Mouse (Mus musculus) adrenal gland (tissue): ENCODE results near the gene Cfap99.

Experiments
- intact Hi-C: fragments of 180-260 bp; cut with DNase I; formaldehyde crosslinking; loops from one replicate; pipeline ENCODE4 v1.15.1; 2025
- long read RNA-seq, 2 experiments: library from polyadenylated mRNA; unstranded; transcript quantifications; one replicate each; pipeline ENCODE4 v2.0.0; 2020; ENCODE audit warnings: borderline replicate concordance in 1 of 2; ENCODE audit not compliant: insufficient replicate concordance in 1 of 2

The Cfap99 gene
- long read RNA-seq, experiment 1, result 0 reads
- long read RNA-seq, experiment 2, result 0 reads

DNA sequence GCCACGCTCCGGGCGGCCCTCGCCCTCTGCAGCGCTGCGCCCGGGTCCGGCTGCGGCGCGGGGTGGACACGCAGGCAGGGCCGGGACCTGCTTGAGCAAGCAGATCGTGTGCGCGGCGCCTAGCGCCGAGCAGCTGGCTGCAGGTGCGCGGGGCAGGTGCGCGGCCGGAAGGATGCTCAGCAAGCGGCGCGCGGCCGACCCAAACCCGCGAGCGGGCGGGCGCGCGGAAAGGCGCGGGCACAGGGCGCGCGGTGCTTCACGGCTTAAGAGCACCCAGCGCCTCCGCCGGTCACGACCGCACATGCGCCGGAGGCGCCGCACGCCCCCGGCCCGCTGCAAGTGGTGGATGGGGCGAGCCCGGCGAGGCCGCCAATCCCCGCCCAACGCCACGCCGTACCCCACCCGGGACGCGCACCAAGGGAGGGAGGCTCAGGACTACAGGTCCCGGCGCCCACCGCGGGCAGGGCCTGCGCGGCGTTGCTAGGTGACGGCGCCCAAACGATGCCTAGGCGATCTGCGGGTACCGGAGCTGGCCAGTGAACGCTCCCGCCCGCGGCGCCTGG lies at the start of gene Cfap99, which contains the start of gene Zfyve28:
Gene Cfap99, plus strand, starts transcription at position 447 of the 563 bp plus-strand sequence.
Gene Zfyve28, minus strand, starts transcription at position 296 of the 563 bp plus-strand sequence.
- intact Hi-C loops, result no loop called here

DNA sequence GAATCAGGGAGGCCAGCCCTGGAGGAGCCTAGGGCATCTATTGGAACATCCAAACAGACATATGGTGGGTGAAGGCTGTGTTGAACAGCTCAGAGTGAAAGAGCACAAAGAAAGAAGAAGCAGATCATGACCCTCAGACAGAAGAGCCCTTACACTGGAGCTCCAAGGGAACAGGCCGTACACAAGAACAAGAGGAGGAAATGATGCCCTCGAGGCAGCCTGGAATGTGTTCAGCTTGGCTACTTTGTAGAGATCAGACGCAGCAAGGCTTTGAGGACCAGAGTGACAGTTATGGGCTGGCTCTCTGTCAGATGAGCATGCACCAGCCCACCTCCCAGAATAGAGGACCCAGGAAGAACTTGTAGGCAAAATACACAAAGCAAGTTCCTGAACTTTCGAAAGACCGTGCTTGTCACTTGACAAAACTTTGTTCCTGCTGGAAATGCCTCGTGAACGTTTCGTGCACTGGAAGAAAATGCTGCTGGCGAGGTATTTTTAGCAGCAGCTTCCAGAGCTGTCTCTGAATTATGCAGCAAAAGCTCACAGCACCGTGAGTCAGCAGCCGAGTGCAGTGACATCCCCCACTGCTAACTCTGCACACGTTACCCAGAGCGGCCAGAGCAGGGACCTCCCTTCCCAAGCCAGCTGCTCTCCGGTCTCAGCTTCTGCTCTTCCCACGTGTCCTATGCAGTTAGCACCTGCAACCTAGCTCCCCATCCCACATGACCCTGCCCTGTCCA lies 46.0 kb upstream of the Cfap99 start:
- intact Hi-C loops, result no loop called here

DNA sequence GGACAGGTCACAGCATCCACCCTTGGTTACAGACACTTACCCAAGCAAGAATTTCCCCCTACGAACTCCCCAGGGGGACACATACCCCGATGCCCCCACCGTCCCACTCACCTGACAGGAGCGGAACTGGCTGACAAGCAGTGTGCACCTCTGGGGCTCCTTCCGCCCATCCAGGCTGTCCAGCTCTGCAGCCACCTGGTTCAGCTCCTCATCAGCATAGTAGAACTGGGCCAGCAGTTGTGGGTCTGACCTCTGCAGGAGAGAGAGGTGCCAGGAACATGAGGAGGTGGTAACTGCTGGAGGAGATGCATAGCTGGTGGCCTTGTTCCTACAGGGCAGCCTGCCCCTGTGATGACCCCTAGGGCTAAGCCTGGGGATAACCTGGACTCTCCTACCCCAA lies 45.3 kb upstream of the Cfap99 start:
- intact Hi-C loops, result no loop called here

DNA sequence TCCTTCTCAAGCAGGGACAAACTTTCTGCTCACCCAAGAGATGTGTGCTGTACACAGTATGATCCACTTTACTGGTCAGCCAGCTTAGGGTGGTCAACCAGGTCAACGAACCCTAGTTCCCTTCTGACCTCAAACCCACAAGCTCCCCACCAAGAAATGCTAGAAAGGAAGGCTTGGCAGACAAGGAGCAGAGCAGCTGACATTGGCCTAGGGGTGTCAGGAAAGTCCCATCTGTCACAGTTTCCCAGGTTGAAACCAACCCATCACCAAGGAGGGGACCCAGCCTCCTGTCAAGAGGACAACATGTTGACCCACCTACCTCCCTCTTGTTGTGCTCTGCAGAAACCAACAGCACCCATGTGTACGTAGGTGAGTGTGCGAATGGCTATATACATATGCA lies 42.0 kb upstream of the Cfap99 start:
- intact Hi-C loops, result no loop called here

DNA sequence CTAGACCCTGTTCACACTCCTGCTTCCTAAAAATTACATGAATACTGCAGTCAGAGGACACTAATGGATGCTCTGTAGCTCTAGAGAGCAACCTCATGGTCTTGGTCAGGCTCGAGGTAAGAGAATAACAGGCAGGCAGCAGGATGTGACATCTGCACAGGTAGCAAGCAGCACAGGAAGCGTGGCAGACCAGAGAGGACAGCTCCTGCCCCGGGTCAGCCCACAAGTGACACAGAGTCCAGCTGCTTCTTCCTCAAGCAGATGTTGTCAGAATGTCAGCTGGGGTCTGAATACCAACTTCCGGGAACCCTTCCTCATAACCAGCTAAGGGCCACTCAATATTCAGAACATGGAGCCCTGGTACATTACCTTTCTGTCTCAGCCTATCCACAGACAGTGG lies 39.3 kb upstream of the Cfap99 start:
- intact Hi-C loops, result no loop called here

DNA sequence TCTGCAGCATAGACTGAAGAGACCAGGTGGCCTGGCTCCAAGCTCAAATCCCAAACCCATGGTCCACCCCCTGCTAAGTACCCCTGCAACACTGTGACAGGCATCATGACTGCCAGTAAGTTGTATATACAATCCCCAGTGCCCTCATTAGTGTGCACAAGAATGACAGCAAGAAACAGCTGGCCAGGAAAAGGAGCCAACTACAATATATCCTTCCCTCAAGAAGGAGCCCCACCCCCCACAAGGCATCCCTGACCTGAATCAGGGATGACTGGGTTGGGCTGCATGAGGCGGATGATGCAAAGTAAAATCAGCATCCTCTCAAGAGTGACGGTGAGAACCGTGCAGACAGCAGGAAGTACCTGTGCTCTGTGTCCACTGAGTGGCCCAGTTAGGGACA lies 38.3 kb upstream of the Cfap99 start:
- intact Hi-C loops, result loop anchor here (10.0 kb wide), 1 partner anchor 155 kb away; no protein-coding TSS in a partner anchor

DNA sequence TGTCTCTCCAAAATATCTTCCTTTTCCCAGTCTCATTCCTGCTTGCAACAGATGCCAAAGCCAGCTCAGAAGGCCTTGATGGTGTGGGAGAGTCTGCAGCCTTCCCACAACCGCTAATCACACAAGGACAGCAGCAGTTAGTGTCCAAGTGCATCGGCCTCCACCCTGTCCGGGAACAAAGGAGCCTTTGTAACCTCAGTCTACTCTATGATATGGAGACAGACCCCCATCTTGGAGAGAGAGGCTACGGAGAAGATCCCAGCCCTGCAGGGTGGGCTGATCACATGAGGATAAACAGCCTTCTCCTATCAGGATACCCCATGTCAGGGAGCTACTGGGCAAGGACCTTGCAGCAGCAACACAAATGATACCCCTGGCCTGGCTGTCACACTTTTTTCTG lies 36.6 kb upstream of the Cfap99 start:
- intact Hi-C loops, result loop anchor here (10.0 kb wide), 1 partner anchor 157 kb away; no protein-coding TSS in a partner anchor

DNA sequence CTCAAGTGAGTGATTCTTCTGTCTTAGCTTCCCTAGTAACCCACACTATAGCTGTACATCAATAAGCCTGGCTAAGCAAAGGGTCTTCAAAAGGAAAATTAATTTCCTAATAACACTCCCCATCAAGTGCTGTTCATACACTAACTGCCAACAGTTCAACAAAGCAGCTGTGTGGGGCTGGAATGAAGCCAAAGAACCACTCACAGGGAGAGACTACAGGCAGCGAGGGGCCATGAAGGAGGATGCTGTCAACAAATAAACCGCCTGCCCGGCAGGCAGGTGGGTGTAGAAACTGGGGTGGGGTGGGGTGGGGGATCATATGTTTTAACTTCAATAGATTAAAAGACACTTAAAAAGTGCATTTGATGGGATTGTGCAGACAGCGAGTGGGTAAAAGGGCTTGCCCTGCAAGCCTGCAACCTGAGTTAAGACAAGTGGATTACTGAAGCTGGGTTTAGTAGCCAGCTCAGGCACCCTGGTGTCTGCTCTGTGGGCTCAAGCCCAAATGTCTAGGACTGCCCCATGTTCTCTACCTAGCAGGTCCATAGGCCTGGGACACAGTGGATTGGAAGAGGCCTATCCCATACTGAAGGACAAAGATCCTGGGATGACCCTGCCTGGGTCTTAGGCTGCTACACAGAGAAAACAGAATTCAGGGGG lies 36.0 kb upstream of the Cfap99 start:
- intact Hi-C loops, result loop anchor here (10.0 kb wide), 1 partner anchor 158 kb away; no protein-coding TSS in a partner anchor

DNA sequence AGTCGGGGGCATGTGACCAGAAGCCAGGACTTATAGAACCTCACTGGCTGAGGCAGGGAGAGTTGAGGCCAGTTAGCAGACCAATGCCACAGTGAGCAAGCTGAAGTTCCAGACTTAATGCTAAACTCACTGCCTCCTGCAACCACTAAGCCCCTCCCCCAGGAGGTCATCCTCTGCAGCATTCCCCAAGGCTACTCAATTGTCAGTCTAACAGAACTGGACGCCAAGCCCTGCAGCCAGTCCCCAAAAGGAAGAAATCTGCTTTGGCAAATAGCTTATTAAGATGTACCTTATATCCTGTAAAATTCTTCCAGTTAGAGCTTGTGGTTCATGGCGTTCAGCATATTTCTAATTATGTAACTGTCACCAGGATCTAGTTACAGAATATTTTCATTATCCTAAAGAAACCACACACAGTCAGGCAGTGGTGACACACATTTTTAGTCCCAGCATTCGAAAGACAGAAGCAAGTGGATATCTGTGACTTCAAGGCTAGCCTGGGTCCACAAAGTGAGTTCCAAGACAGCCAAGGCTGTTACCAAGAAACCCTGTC lies 35.4 kb upstream of the Cfap99 start:
- intact Hi-C loops, result loop anchor here (10.0 kb wide), 1 partner anchor 158 kb away; no protein-coding TSS in a partner anchor

DNA sequence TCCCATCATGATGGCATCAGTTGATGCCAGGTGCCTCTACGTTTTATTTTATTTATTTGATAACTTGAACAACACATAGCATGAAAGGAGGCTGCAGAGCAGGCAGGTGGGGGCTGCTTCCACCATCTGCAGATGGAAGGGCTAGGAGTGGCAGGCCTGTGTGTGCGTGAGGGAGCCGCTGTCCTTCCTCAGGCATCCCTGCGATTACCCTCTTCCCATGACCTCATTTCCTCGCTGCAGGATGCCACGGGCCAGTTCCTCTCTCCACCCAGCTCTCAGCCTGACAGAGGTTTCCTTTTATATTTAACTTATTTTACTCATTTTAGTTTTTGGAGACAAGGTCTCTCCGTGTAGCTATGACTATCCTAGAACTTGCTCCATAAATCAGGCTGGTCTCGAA lies 34.1 kb upstream of the Cfap99 start:
- intact Hi-C loops, result loop anchor here (10.0 kb wide), 1 partner anchor 160 kb away; no protein-coding TSS in a partner anchor

DNA sequence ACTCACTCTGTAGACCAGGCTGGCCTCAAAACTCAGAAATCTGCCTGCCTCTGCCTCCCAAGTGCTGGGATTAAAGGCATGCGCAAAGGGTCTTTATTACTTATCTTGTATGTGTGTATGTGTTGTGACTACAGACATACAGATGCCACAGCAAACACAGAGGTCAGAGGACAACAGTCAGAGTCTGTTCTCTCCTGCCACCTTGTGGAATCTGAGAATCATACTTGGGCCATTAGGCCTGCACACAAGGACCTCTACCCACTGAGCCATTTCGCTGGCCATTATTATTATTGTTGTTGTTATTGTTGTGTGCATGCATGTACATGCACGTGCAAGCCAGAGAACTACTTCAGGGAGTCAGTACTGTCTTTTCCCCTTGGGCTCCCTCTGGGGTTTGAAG lies 33.2 kb upstream of the Cfap99 start:
- intact Hi-C loops, result loop anchor here (1.0 to 10.0 kb wide), 2 partner anchors 45 to 160 kb away; no protein-coding TSS in a partner anchor

DNA sequence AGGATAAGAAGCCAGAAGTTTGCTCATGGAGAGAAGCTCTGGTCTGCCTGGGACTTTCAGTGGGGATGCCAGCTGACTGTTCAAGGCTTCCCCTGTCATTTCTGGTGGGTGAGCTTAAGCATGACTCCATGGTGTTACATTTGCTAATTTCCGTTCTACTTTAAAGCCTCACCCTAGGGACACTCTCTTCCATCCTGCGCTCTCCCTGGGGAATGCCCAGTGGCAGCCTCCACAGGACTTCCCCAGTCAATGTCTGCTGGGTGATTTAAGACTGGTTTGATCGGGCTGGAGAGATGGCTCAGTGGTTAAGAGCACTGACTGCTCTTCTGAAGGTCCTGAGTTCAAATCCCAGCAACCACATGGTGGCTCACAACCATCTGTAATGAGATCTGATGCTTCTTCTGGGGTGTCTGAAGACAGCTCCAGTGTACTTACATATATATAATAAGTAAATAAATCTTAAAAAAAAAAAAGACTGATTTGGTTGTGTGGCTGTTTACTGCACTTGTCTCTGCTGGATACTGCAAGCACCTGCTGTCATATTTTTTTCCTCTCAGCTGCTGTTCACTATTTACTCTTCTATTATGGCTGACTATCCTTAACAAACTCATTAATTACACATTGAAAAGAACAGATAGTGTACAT lies 29.1 kb upstream of the Cfap99 start:
- intact Hi-C loops, result loop anchor here (10.0 kb wide), 1 partner anchor 164 kb away; no protein-coding TSS in a partner anchor

DNA sequence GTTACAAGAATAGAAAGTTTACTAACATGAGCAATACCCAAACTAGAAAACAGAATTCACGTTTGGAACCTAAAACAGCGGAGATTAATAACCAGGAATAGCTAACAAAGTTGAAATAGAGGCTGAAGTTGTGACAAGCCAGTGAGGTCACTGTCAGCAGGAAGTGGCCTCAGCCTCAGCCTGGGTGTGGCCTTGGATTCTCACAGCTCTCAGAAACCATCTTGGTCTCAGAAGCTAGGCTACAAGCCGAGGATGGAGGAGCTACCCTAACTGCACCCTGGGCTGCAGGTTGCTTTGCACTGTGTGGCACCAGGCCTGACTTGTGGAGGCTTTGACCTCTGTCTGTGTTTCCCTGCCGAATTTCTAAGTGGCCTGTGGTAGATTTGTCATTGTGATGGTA lies 22.3 kb upstream of the Cfap99 start:
- intact Hi-C loops, result no loop called here

DNA sequence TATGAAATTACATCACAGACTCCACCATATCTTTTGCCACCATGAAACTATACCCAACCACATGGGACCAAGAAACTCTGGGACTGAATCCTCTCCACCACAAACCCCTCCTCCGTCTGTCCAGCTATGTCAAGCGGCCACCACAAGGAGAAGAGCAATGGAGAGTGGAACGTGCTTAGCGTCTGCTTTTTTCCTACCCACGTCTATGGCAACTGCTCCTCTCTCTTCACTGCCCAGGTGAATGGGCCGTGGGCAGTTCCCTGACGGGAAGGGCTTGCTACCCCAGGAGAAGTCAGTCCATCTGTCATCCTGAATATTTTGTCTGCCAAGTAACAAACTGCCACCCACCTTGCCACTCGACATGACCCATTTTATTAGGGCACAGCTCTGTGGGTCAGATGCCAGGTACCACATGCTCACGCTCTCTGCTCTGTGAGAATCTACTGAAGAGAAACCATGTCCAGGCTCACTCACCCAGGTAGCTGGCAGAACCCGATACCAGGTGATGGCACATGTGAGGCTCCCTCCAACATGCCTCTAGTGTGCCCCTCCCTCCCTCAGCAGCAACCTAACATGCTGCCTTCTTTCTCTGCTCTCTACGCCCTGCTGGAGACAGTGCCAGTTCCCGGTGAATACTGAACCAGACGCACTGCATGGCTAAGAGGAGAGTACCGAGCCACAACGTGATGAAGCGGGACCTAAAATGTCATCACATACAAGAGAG lies 19.0 kb upstream of the Cfap99 start:
- intact Hi-C loops, result no loop called here

DNA sequence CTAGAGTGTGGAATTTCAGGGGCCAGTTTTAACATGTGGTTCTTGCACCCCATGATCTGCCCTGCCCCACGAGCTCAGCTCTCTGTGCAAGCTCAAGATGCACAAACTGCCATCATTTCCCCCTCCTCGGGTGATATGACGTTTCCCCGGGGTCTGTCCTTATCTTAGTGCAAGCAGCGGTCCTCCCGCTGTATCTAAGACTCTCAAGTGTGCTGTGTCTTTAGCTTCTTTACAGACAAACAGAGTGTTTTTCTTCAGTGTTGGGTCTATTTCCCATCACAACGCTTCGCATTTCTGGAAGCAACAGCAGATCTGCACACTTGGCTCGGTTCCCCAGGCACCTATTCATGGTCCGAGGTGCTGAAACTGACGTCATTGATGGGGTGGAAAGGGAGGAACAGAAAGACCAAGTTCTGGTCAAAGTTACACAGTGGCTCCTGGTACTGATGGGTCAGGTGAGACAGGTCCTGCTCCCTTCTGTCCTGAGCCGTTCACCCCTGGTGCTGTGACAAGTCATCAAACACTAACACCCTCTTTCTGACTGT lies 18.4 kb upstream of the Cfap99 start:
- intact Hi-C loops, result no loop called here

DNA sequence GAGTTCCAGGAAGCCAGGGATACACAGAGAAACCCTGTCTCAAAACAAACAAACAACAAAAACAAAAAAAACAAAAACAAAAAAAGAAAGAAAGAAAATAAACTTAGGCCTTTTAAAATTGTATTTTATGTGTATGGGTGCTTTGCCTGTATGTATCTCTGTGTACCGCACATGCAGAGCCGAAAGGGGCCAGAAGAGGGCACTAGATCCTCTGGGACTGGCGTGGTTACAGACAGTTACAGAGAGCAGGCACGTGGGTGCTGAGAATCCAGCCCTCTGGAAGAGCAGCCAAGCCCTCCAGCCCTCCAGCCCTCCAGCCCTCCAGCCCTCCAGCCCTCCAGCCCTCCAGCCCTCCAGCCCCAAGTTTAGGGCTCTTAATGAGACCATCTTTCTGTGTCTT lies 16.7 kb upstream of the Cfap99 start:
- intact Hi-C loops, result no loop called here

DNA sequence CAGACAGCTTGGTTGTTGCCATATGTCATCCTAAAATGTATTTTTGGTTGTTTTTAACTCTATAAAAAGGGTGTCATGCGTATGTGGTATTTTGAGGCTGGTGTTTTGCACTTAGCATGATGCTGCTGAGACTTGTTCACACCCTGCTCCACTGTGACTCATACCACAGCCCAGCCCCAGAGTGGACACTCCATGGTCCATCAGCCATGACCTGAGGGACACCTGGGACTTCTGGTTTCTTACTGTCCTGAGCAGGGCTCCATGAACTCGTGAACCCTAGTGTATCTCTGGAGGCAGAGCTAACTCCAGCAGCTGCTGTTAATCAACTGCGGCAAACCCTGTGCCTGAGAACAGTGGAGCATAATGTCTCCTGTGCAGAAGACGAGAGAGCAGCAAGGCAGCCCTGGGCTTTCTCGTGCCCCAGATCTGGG lies 15.1 kb upstream of the Cfap99 start:
- intact Hi-C loops, result no loop called here

DNA sequence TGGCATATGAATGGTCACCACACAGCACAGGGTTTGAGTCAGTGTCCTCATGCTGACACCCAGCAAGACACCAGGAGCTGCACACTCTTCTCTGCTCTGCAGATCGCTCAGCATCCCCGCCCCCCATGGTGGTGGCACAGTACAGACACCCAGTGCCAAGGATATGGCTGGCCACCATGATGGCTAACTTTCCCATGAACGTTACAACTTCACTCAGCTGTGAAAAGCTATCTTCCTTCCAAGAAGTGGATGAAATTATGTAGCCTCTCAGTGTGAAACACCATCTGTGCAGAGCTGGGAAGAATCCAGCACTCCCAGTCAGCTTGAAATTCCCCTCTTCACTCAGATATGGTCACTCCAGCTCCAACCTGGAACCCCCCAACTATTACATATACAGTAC lies 14.1 kb upstream of the Cfap99 start:
- intact Hi-C loops, result no loop called here

DNA sequence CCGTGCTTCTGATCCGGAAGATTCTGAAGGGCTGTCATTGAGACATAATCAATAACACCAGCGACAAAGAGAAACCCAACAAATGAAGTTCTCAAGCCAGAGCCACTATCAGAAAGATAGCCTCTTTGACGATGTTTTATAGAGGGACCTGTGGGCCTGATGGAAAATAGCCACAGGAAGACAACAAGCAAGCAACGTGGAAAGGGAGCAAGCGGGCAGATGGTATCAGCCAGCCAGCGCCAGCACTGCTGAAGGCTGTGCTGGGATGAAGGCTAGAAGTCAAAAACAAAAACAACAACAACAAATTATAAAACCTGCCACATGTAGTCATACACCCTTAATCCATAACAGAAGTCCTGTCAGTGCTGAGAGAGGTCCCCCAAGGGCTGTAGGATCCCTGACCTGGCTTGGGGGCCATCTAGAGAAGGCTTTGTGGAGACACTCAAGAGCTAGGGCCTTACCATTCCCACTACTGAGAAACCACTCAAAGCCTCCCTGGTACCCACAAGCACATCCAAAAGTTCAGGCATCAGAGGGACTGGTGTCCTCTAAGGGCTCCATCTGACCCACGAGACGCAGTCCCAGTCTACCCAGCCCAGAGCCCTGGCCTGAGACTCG lies 13.6 kb upstream of the Cfap99 start:
- intact Hi-C loops, result no loop called here

DNA sequence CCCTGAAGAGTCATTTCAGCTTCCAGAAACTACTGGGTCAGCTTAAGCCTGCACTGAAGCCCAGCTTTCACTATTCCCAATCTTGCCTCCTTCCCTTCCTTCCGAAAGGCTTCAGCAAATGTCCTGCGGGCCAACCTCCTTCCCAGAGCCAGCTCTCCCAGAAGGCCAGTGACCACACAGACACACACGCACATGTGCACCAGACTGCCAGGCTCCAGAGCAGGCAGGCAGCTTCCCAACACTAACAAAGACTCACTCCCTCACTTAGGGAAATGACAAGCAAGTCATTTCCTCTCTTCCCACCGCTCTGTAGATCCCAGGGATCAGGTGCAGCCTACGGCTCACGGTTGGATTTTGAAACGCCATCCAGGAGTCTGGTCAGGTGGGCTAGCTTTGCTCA lies 12.2 kb upstream of the Cfap99 start:
- intact Hi-C loops, result no loop called here
